Mouse (Mus musculus) ES-E14 (cell line): ENCODE measurements around the gene Fbxo47. TPM values are rescaled to one million over a fixed set of nuclear protein-coding genes. Genes with fewer than 3 reads are reported as not detected.
A peak's percentile ranks its signal among the peaks of the same experiment; 100 is the strongest.

Source experiments
- DNase-seq: peaks from one replicate; pipeline ENCODE4 v3.0.0-alpha.2; 2013; ENCODE audit warnings: low read depth, low spot score
- H3K27ac ChIP-seq: 2 replicates; pipeline ENCODE4 v1.5.1; 2012; ENCODE audit warnings: low read depth, mild to moderate bottlenecking, low read length, moderate library complexity, mixed read lengths; ENCODE audit not compliant: poor library complexity, insufficient read depth, severe bottlenecking
- H3K36me3 ChIP-seq: 2 replicates; pipeline ENCODE4 v1.6.1; 2012; ENCODE audit warnings: mild to moderate bottlenecking, low read length, moderate library complexity, mixed read lengths; ENCODE audit not compliant: control insufficient read depth, poor library complexity, insufficient read depth, severe bottlenecking
- H3K4me1 ChIP-seq, 2 experiments: fragments of 150-350 bp in 1 of 2; sonication (generic) in 1 of 2; 2 replicates each; pipeline ENCODE4 v1.6.1; 2012; ENCODE audit warnings: low read length in 2 of 2, mild to moderate bottlenecking in 1 of 2, mixed read lengths in 1 of 2; ENCODE audit not compliant: control insufficient read depth in 2 of 2, insufficient read depth in 2 of 2, poor library complexity in 1 of 2
- H3K4me3 ChIP-seq, 2 experiments: fragments of 150-350 bp in 1 of 2; sonication (generic) in 1 of 2; 2 replicates each; pipeline ENCODE4 v1.5.1; 2012; ENCODE audit warnings: low read length in 2 of 2, low read depth in 1 of 2, mild to moderate bottlenecking in 1 of 2, mixed read lengths in 1 of 2; ENCODE audit not compliant: insufficient read depth in 1 of 2, poor library complexity in 1 of 2, severe bottlenecking in 1 of 2
- H3K9ac ChIP-seq: 2 replicates; pipeline ENCODE4 v1.6.1; 2012; ENCODE audit warnings: low read depth, mild to moderate bottlenecking, low read length, mixed read lengths; ENCODE audit not compliant: poor library complexity, insufficient read depth, severe bottlenecking
- H3K9me3 ChIP-seq: fragments of 150-350 bp; sonication (generic); 2 replicates; pipeline ENCODE4 v1.6.1; 2012; ENCODE audit warnings: low read depth, mild to moderate bottlenecking, low read length; ENCODE audit not compliant: control insufficient read depth, insufficient read depth
- CHD2 ChIP-seq: IDR thresholded peaks from 2 replicates; pipeline ENCODE4 v1.6.1; 2014; ENCODE audit warnings: mild to moderate bottlenecking, low read depth, low read length, inconsistent platforms
- HCFC1 ChIP-seq: IDR thresholded peaks from 2 replicates; pipeline ENCODE4 v1.6.1; 2012; ENCODE audit warnings: low read length, inconsistent platforms, borderline replicate concordance; ENCODE audit not compliant: insufficient read depth
- MAFK ChIP-seq: IDR thresholded peaks from 2 replicates; pipeline ENCODE4 v1.6.1; 2014; ENCODE audit warnings: mild to moderate bottlenecking, low read depth, low read length, inconsistent platforms; ENCODE audit not compliant: insufficient read depth
- ZC3H11A ChIP-seq: IDR thresholded peaks from 2 replicates; pipeline ENCODE4 v1.6.1; 2012; ENCODE audit warnings: low read depth, mild to moderate bottlenecking, inconsistent platforms, low read length, borderline replicate concordance
- ZNF384 ChIP-seq: IDR thresholded peaks from 2 replicates; pipeline ENCODE4 v1.6.1; 2012; ENCODE audit warnings: low read depth, low read length, inconsistent platforms
- in situ Hi-C, 2 experiments: fragments of 600-800 bp; cut with MboI; formaldehyde crosslinking; loops; one replicate each; pipeline ENCODE4 v1.15.1; 2025; ENCODE audit warnings: low sequenced_read_pairs in 2 of 2, inconsistent platforms in 1 of 2; ENCODE audit not compliant: unreplicated experiment in 2 of 2
- total RNA-seq: library from RNA; depleted of rRNA; stranded (reverse); fragments of 300-350 nt; gene quantifications from 2 replicates; pipeline ENCODE4 v1.2.3, GENCODE M21; 2012

Fbxo47 gene
- total RNA-seq, 1 experiment: 4.1 TPM

GRCm38 (mm10) chr11:97820840-97821239 is 63.1 kb downstream of the Fbxo47 start:
- H3K4me1 ChIP-seq: peaks cover 14 to 43% of the 10 kb centered on the region in 2 experiments
- TF ChIP-seq ZC3H11A (no peak), HCFC1 (no peak), CHD2 (no peak), ZNF384 (no peak), MAFK (no peak)
- in situ Hi-C loops: no loop called here

GRCm38 (mm10) chr11:97819923-97820322 is 64.0 kb downstream of the Fbxo47 start:
- no peak for TF ChIP-seq HCFC1
- H3K4me3 ChIP-seq: no peak overlapping the region
- H3K9me3 ChIP-seq: no peaks in the 10 kb centered on the region
- DNase-seq: no peak
- no peak overlapping the region for H3K9ac ChIP-seq
- H3K36me3 ChIP-seq: peaks cover 53% of the 10 kb centered on the region
- H3K27ac ChIP-seq: 0 out of 2 replicates have a peak overlapping the region, but pooled peaks have one; percentile 2
- in situ Hi-C loops: no loop called here
- peaks cover 14 to 42% of the 10 kb centered on the region in 2 experiments for H3K4me1 ChIP-seq

More at GRCm38 (mm10) chr11:97820840-97821239, 63.1 kb downstream of the Fbxo47 start:
- DNase-seq: no peak
- H3K9ac ChIP-seq: no peak overlapping the region
- H3K9me3 ChIP-seq: no peaks in the 10 kb centered on the region
- H3K27ac ChIP-seq: no peak overlapping the region
- H3K36me3 ChIP-seq: peaks cover 55% of the 10 kb centered on the region
- no peak overlapping the region for H3K4me3 ChIP-seq

GRCm38 (mm10) chr11:97819102-97819501 is 64.9 kb downstream of the Fbxo47 start:
- in situ Hi-C loops: no loop called here
- no peak overlapping the region for H3K9ac ChIP-seq
- no peak overlapping the region for H3K4me3 ChIP-seq
- TF ChIP-seq HCFC1 (no peak), ZC3H11A (no peak), ZNF384 (no peak), MAFK (no peak), CHD2 (no peak)
- no peak for DNase-seq
- H3K27ac ChIP-seq: no peak overlapping the region
- H3K9me3 ChIP-seq: no peaks in the 10 kb centered on the region
- H3K4me1 ChIP-seq: peaks cover 14 to 45% of the 10 kb centered on the region in 2 experiments
- peaks cover 53% of the 10 kb centered on the region for H3K36me3 ChIP-seq

GRCm38 (mm10) chr11:97818571-97818970 is 65.4 kb downstream of the Fbxo47 start:
- Histone ChIP-seq H3K9me3 (no peaks in the 10 kb centered on the region), H3K9ac (0 out of 2 replicates have a peak overlapping the region, but pooled peaks have one; percentile 2), H3K36me3 (peaks cover 56% of the 10 kb centered on the region), H3K27ac (no peak overlapping the region), H3K4me3 (no peak overlapping the region), H3K4me1 (peaks cover 14 to 47% of the 10 kb centered on the region in 2 experiments)
- TF ChIP-seq ZC3H11A (no peak), CHD2 (no peak), MAFK (no peak), HCFC1 (no peak), ZNF384 (no peak)
- no peak for DNase-seq
- in situ Hi-C loops: no loop called here

- Histone ChIP-seq H3K9me3 (no peaks in the 10 kb centered on the region), H3K27ac (no peak overlapping the region; the same call in 1 of the 2 replicates), H3K4me1 (peaks cover 15 to 50% of the 10 kb centered on the region in 2 experiments), H3K9ac (0 out of 2 replicates have a peak overlapping the region, but pooled peaks have one; percentile 2), H3K4me3 (no peak overlapping the region), H3K36me3 (peaks cover 58% of the 10 kb centered on the region)
- TF ChIP-seq ZNF384: no peak
- no peak for TF ChIP-seq MAFK
- in situ Hi-C loops: no loop called here
- no peak for DNase-seq
Measured at GRCm38 (mm10) chr11:97818003-97818402, 66.0 kb downstream of the Fbxo47 start.
